Mouse (Mus musculus) small intestine, adult 2 months (tissue): Measurements from ENCODE around the gene Pih1d1.

Source experiments
- CTCF ChIP-seq: fragments of 200-500 bp; IDR thresholded peaks from 2 replicates; pipeline ENCODE4 v1.5.1; 2012; ENCODE audit warnings: low read depth, mild to moderate bottlenecking, control low read depth, inconsistent platforms, low read length, moderate library complexity, mixed read lengths; ENCODE audit not compliant: insufficient replicate concordance, insufficient read length; ENCODE audit errors: extremely low read depth
- POLR2A ChIP-seq: fragments of 200-500 bp; IDR thresholded peaks from 2 replicates; pipeline ENCODE4 v1.6.1; 2012; ENCODE audit warnings: low read depth, mild to moderate bottlenecking, control low read depth, inconsistent platforms, low read length, moderate library complexity

DNA sequence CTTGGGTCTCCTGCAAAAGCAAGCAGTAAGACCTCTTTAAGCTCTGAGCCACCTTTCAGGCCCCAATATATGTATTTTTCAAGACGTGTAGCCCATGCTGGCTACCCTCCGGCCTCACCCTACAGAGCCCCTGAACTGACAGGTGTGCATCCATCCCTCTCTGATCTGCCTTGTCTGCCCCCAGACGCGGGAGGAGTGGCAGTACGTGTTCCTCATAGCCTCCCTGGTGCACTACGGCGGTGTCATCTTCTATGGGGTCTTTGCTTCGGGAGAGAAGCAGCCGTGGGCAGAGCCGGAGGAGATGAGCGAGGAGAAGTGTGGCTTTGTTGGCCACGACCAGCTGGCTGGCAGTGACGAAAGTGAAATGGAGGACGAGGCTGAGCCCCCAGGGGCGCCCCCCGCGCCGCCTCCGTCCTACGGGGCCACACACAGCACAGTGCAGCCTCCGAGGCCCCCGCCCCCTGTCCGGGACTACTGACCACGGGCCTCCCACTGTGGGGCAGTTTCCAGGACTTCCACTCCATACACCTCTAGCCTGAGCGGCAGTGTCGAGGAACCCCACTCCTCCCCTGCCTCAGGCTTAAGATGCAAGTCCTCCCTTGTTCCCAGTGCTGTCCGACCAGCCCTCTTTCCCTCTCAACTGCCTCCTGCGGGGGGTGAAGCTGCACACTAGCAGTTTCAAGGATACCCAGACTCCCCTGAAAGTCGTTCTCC is 20.6 kb downstream of the Pih1d1 start:
- TF ChIP-seq CTCF (no peak), POLR2A (no peak)
